Mouse (Mus musculus) MEL (cell line): ENCODE data around the gene Arhgap1. TPM values are rescaled to one million over a fixed set of nuclear protein-coding genes. Genes with fewer than 3 reads are reported as not detected.

ENCODE experiments used
- DNase-seq: peaks from one replicate; pipeline ENCODE4 v3.0.0; 2011; ENCODE audit warnings: low read depth, low spot score
- H3K27ac ChIP-seq: 2 replicates; pipeline ENCODE4 v1.5.1; 2012; ENCODE audit warnings: low read depth, mild to moderate bottlenecking, control low read depth, low read length, moderate library complexity; ENCODE audit not compliant: control insufficient read depth
- H3K27me3 ChIP-seq, 2 experiments: fragments of 150-350 bp in 1 of 2; sonication (generic) in 1 of 2; 2 replicates each; pipeline ENCODE4 v1.6.1; 2012; ENCODE audit warnings: low read length in 2 of 2, mild to moderate bottlenecking in 2 of 2, improper control_type of control experiment in 1 of 2, moderate library complexity in 1 of 2; ENCODE audit not compliant: insufficient read depth in 2 of 2, control insufficient read depth in 1 of 2
- H3K36me3 ChIP-seq, 2 experiments: 2 replicates each; pipeline ENCODE4 v1.6.1; 2012 to 2014; ENCODE audit warnings: low read length in 2 of 2, improper control_type of control experiment in 1 of 2, inconsistent platforms in 1 of 2, mild to moderate bottlenecking in 1 of 2; ENCODE audit not compliant: insufficient read depth in 2 of 2, control insufficient read depth in 1 of 2
- H3K4me1 ChIP-seq, 2 experiments: fragments of 150-350 bp in 1 of 2; sonication (generic) in 1 of 2; 2 replicates each; pipeline ENCODE4 v1.6.1; 2012; ENCODE audit warnings: low read length in 2 of 2, improper control_type of control experiment in 1 of 2, mild to moderate bottlenecking in 1 of 2; ENCODE audit not compliant: insufficient read depth in 2 of 2, control insufficient read depth in 1 of 2
- H3K4me3 ChIP-seq, 2 experiments: fragments of 150-350 bp in 1 of 2; sonication (generic) in 1 of 2; 2 replicates each; pipeline ENCODE4 v1.5.1; 2012; ENCODE audit warnings: low read depth in 2 of 2, low read length in 2 of 2, mild to moderate bottlenecking in 2 of 2, moderate library complexity in 2 of 2, control low read depth in 1 of 2, improper control_type of control experiment in 1 of 2; ENCODE audit not compliant: control insufficient read depth in 1 of 2, insufficient read depth in 1 of 2
- H3K79me2 ChIP-seq: 2 replicates; pipeline ENCODE4 v1.6.1; 2012; ENCODE audit warnings: mild to moderate bottlenecking, low read length, moderate library complexity; ENCODE audit not compliant: control insufficient read depth, poor library complexity, insufficient read depth
- H3K9ac ChIP-seq: 2 replicates; pipeline ENCODE4 v1.6.1; 2012; ENCODE audit warnings: low read depth, mild to moderate bottlenecking, control low read depth, low read length, moderate library complexity; ENCODE audit not compliant: control insufficient read depth, poor library complexity, severe bottlenecking
- H3K9me3 ChIP-seq: fragments of 150-350 bp; sonication (generic); replicated peaks from 2 replicates; pipeline ENCODE4 v1.6.1; 2012; ENCODE audit warnings: mild to moderate bottlenecking, low read length, improper control_type of control experiment, moderate library complexity; ENCODE audit not compliant: insufficient read depth
- E2F4 ChIP-seq: IDR thresholded peaks from 2 replicates; pipeline ENCODE4 v1.6.1; 2011; ENCODE audit warnings: low read depth, low read length, improper control_type of control experiment, borderline replicate concordance
- EP300 ChIP-seq, 2 experiments: IDR thresholded peaks; 2 replicates each; pipeline ENCODE4 v1.6.1; 2011; ENCODE audit warnings: improper control_type of control experiment in 2 of 2, low read length in 2 of 2, low read depth in 1 of 2, mild to moderate bottlenecking in 1 of 2
- ETS1 ChIP-seq: IDR thresholded peaks from 2 replicates; pipeline ENCODE4 v1.6.1; 2012; ENCODE audit warnings: low read depth, mild to moderate bottlenecking, inconsistent platforms, low read length, improper control_type of control experiment, moderate library complexity
- GABPA ChIP-seq: IDR thresholded peaks from 2 replicates; pipeline ENCODE4 v1.6.1; 2012; ENCODE audit warnings: low read depth, mild to moderate bottlenecking, inconsistent platforms, low read length, improper control_type of control experiment, moderate library complexity
- GATA1 ChIP-seq: IDR thresholded peaks from 2 replicates; pipeline ENCODE4 v1.6.1; 2011; ENCODE audit warnings: low read depth, low read length, improper control_type of control experiment
- HCFC1 ChIP-seq: IDR thresholded peaks from 2 replicates; pipeline ENCODE4 v1.6.1; 2012; ENCODE audit warnings: low read depth, mild to moderate bottlenecking, inconsistent platforms, low read length, improper control_type of control experiment, moderate library complexity
- MAFK ChIP-seq: IDR thresholded peaks from 2 replicates; pipeline ENCODE4 v1.6.1; 2011; ENCODE audit warnings: low read depth, mild to moderate bottlenecking, low read length, improper control_type of control experiment, borderline replicate concordance
- MAX ChIP-seq: IDR thresholded peaks from 2 replicates; pipeline ENCODE4 v1.6.1; 2011; ENCODE audit warnings: low read length, improper control_type of control experiment
- MXI1 ChIP-seq: IDR thresholded peaks from 2 replicates; pipeline ENCODE4 v1.6.1; 2011; ENCODE audit warnings: mild to moderate bottlenecking, low read depth, low read length, improper control_type of control experiment
- MYC ChIP-seq: IDR thresholded peaks from 2 replicates; pipeline ENCODE4 v1.6.1; 2011; ENCODE audit warnings: low read depth, mild to moderate bottlenecking, low read length, improper control_type of control experiment, moderate library complexity
- NELFE ChIP-seq: IDR thresholded peaks from 2 replicates; pipeline ENCODE4 v1.6.1; 2011; ENCODE audit warnings: low read depth, low read length, improper control_type of control experiment
- NRF1 ChIP-seq: IDR thresholded peaks from 2 replicates; pipeline ENCODE4 v1.6.1; 2014; ENCODE audit warnings: low read depth, mild to moderate bottlenecking, inconsistent platforms, low read length, improper control_type of control experiment, moderate library complexity; ENCODE audit not compliant: poor library complexity, insufficient read depth, severe bottlenecking
- POLR2A ChIP-seq, 2 experiments: IDR thresholded peaks; 2 replicates each; pipeline ENCODE4 v1.6.1; 2011 to 2012; ENCODE audit warnings: low read length in 2 of 2, mild to moderate bottlenecking in 2 of 2, control low read depth in 1 of 2, improper control_type of control experiment in 1 of 2, low read depth in 1 of 2, moderate library complexity in 1 of 2; ENCODE audit not compliant: control insufficient read depth in 1 of 2, insufficient read depth in 1 of 2, poor library complexity in 1 of 2
- RAD21 ChIP-seq: IDR thresholded peaks from 2 replicates; pipeline ENCODE4 v1.6.1; 2011; ENCODE audit warnings: mild to moderate bottlenecking, low read depth, low read length, improper control_type of control experiment
- RCOR1 ChIP-seq: IDR thresholded peaks from 2 replicates; pipeline ENCODE4 v1.6.1; 2012; ENCODE audit warnings: low read depth, mild to moderate bottlenecking, inconsistent platforms, low read length, improper control_type of control experiment
- SMC3 ChIP-seq: IDR thresholded peaks from 2 replicates; pipeline ENCODE4 v1.6.1; 2011; ENCODE audit warnings: low read depth, low read length, improper control_type of control experiment
- TBP ChIP-seq: IDR thresholded peaks from 2 replicates; pipeline ENCODE4 v1.8.0; 2011; ENCODE audit warnings: low read depth, low read length, improper control_type of control experiment
- TCF12 ChIP-seq: IDR thresholded peaks from 2 replicates; pipeline ENCODE4 v1.6.1; 2014; ENCODE audit warnings: low read depth, mild to moderate bottlenecking, inconsistent platforms, low read length, improper control_type of control experiment, moderate library complexity
- USF1 ChIP-seq: IDR thresholded peaks from 2 replicates; pipeline ENCODE4 v1.6.1; 2014; ENCODE audit warnings: low read depth, mild to moderate bottlenecking, inconsistent platforms, low read length, improper control_type of control experiment, moderate library complexity
- USF2 ChIP-seq, 2 experiments: IDR thresholded peaks; 2 replicates each; pipeline ENCODE4 v1.6.1; 2011 to 2012; ENCODE audit warnings: improper control_type of control experiment in 2 of 2, low read length in 2 of 2, borderline replicate concordance in 1 of 2, inconsistent platforms in 1 of 2, low read depth in 1 of 2, mild to moderate bottlenecking in 1 of 2; ENCODE audit not compliant: insufficient read depth in 1 of 2
- polyA plus RNA-seq, 2 experiments: library from polyadenylated mRNA; stranded (reverse) in 1 of 2; unstranded in 1 of 2; fragments of >175 nt in 1 of 2; fragments of >200 nt in 1 of 2; gene quantifications; 2 replicates each; pipeline versions ENCODE4 v1.2.1 to v1.2.4; 2012; ENCODE audit warnings: low replicate concordance in 2 of 2, low read depth in 1 of 2; ENCODE audit not compliant: insufficient read length in 2 of 2, insufficient read depth in 1 of 2, missing spikeins in 1 of 2
- total RNA-seq: library from RNA; depleted of rRNA; stranded (reverse); fragments of 300-350 nt; gene quantifications from 2 replicates; pipeline ENCODE4 v1.2.3, GENCODE M21; 2012

Gene Arhgap1
- total and polyA plus RNA-seq, 3 experiments: 23.5 to 40.1 TPM; not detected in 1

- Histone ChIP-seq H3K36me3 (peaks cover 0 to 2% of the 10 kb centered on the region in 2 experiments; a peak in 1 of 4 replicates), H3K4me1 (no peaks in the 10 kb centered on the region), H3K4me3 (no peak overlapping the region), H3K9ac (no peak overlapping the region), H3K27ac (no peak overlapping the region), H3K9me3 (no peaks in the 10 kb centered on the region), H3K79me2 (no peaks in the 10 kb centered on the region), H3K27me3 (no peaks in the 10 kb centered on the region)
- no peak for TF ChIP-seq HCFC1
- TF ChIP-seq NELFE: no peak
- no peak for TF ChIP-seq GABPA
- no peak for TF ChIP-seq RAD21
- no peak for TF ChIP-seq GATA1
- TF ChIP-seq EP300 (IDR thresholded peaks at IDR 0.05; ENCODE audit: low read depth in 1 of 2, low read length in 2 of 2): no peak
- no peak for TF ChIP-seq USF2 (IDR thresholded peaks at IDR 0.05; ENCODE audit: borderline replicate concordance in 1 of 2, insufficient read depth in 1 of 2, low read depth in 1 of 2, low read length in 2 of 2)
- no peak for TF ChIP-seq MYC
- TF ChIP-seq ETS1: no peak
- TF ChIP-seq MXI1: no peak
- no peak for TF ChIP-seq POLR2A (IDR thresholded peaks at IDR 0.05; ENCODE audit: control insufficient read depth in 1 of 2, insufficient read depth in 1 of 2, low read depth in 1 of 2, low read length in 2 of 2, poor library complexity in 1 of 2)
- no peak for TF ChIP-seq E2F4
- TF ChIP-seq TBP: no peak
- TF ChIP-seq RCOR1: no peak
- TF ChIP-seq SMC3: no peak
- no peak for TF ChIP-seq MAFK
- TF ChIP-seq TCF12: no peak
- TF ChIP-seq NRF1: no peak
- no peak for TF ChIP-seq MAX
- TF ChIP-seq USF1: no peak
- no peak for DNase-seq
Observed at GRCm38 (mm10) chr2:91670038-91670437, 20.4 kb downstream of the Arhgap1 start.

- Histone ChIP-seq H3K36me3 (no peaks in the 10 kb centered on the region; a peak in 1 of 4 replicates), H3K9me3 (no peaks in the 10 kb centered on the region), H3K27ac (no peak overlapping the region), H3K79me2 (no peaks in the 10 kb centered on the region), H3K4me3 (no peak overlapping the region), H3K9ac (no peak overlapping the region), H3K27me3 (no peaks in the 10 kb centered on the region), H3K4me1 (no peaks in the 10 kb centered on the region)
- DNase-seq: no peak
- no peak for TF ChIP-seq HCFC1
Observed at GRCm38 (mm10) chr2:91673587-91673986, 23.9 kb downstream of the Arhgap1 start.
